Comparison of ENCODE assay signal across 9 mouse cellular contexts in genomic region chr14:49118381-49118780, GRCm38 (mm10). TPM values are rescaled to one million over a fixed set of nuclear protein-coding genes. Genes with fewer than 3 reads are reported as not detected.
A peak's percentile ranks its signal among the peaks of the same experiment; 100 is the strongest.
DNase-seq lines count a peak whose midpoint lies in the region.
"Had no signal": no experiment of that assay in that cellular context is flagged by ENCODE, and none has a peak within 500 bp of the region (broad histone marks: within the 10 kb centered on the region; RNA-seq: fewer than 3 reads in every experiment).

No protein-coding gene starts in this region.

- WGBS in heart, embryonic 10.5 days: 9% methylated on average over 7 of the region's 7 CpGs

- H3K36me3 ChIP-seq in heart, embryonic 10.5 days: no peaks in the 10 kb centered on the region

- H3K4me1 ChIP-seq in heart, embryonic 10.5 days: no peaks in the 10 kb centered on the region

- H3K27me3 ChIP-seq in heart, embryonic 10.5 days (ENCODE audit: insufficient read depth, poor library complexity, severe bottlenecking): no peaks in the 10 kb centered on the region

- intact Hi-C loops in heart, postnatal 10 days (cut with DNase I): loop anchor here (5.0 kb wide), 1 partner anchor 596 kb away; no protein-coding TSS in a partner anchor
- intact Hi-C loops in left cerebral cortex, postnatal 10 days (cut with DNase I): loop anchor here (5.0 to 10.0 kb wide), 2 partner anchors 634 to 746 kb away; no protein-coding TSS in a partner anchor

- no peak overlapping the region for H3K4me3 ChIP-seq in heart, embryonic 10.5 days
- H3K4me3 ChIP-seq: megakaryocyte, embryonic 14.5 days had no signal

- no peaks in the 10 kb centered on the region for H3K9me3 ChIP-seq in heart, embryonic 10.5 days
- H3K9me3 ChIP-seq: megakaryocyte, embryonic 14.5 days had no signal

- H3K27ac ChIP-seq in heart, embryonic 10.5 days: no peak overlapping the region

- peak; percentile 41 to 80 for DNase-seq in heart, adult 18-20 months
- no peak for DNase-seq in heart, embryonic 10.5 days (ENCODE audit: low spot score)
- DNase-seq in NIH3T3 (ENCODE audit: low read depth): peak; percentile 81
- peak; percentile 82 to 87 for DNase-seq in cerebellum, postnatal 10 days
- peak; percentile 60 to 82 for DNase-seq in heart, postnatal 10 days
- DNase-seq in left cerebral cortex, postnatal 10 days (ENCODE audit: extremely low spot score in 1 of 2, low spot score in 2 of 2): peak; percentile 51 to 74
- DNase-seq in ovary, postnatal 36 days (ENCODE audit: low spot score): peak; percentile 50
- DNase-seq in thymus, postnatal 14 days: peak; percentile 72

RNA-seq across cellular contexts. Expression of gene Exoc5, which starts 51.9 kb away (rescaled TPM):
- 10 to 100 TPM; 17.5 to 18.3 TPM for total RNA-seq in heart, adult 18-20 months (2021)
- polyA plus RNA-seq in heart, embryonic 10.5 days (2016; fragmentation: Nextera tagmentation; extraction: Ambion mirVana): 40.4 and 43.4 TPM in 2 replicates
- total RNA-seq in heart, postnatal 10 days (2021): 10 to 100 TPM; 31.2 to 32.3 TPM
- total RNA-seq in left cerebral cortex, postnatal 10 days (2021): 10 to 100 TPM; 60.0 to 64.3 TPM

RNA-seq across cellular contexts. Expression of gene Ap5m1, which starts 52.5 kb away (rescaled TPM):
- total RNA-seq in heart, adult 18-20 months (2021): 10 to 100 TPM in 1 of 2 experiments, 1 to 10 TPM in 1; 8.1 to 11.6 TPM
- 22.9 and 26.2 TPM in 2 replicates for polyA plus RNA-seq in heart, embryonic 10.5 days (2016; fragmentation: Nextera tagmentation; extraction: Ambion mirVana)
- 10 to 100 TPM; 14.1 to 15.2 TPM for total RNA-seq in heart, postnatal 10 days (2021)
- 10 to 100 TPM; 14.6 to 17.6 TPM for total RNA-seq in left cerebral cortex, postnatal 10 days (2021)

RNA-seq across cellular contexts. Expression of gene Naa30, which starts 53.6 kb away (rescaled TPM):
- 10 to 100 TPM; 18.3 to 22.9 TPM for total RNA-seq in heart, adult 18-20 months (2021)
- polyA plus RNA-seq in heart, embryonic 10.5 days (2016; fragmentation: Nextera tagmentation; extraction: Ambion mirVana): 8.2 and 12.2 TPM in 2 replicates
- total RNA-seq in heart, postnatal 10 days (2021): 10 to 100 TPM; 23.7 to 27.1 TPM
- total RNA-seq in left cerebral cortex, postnatal 10 days (2021): 10 to 100 TPM; 35.9 to 36.9 TPM
